Mouse (Mus musculus) heart, postnatal 0 days (tissue): Measurements from ENCODE around the gene Fzd2. TPM values are rescaled to one million over a fixed set of nuclear protein-coding genes. Genes with fewer than 3 reads are reported as not detected.
"Not testable (repeated sequence)": the region's sequence is repeated elsewhere in the genome, so short reads cannot be mapped to it uniquely, and the experiment has no call there.

Source experiments
- ATAC-seq: fragments of 200-750 bp; cut with Nextera tagmentation; 2 replicates; pipeline ENCODE4 v1.8.0; 2017; ENCODE audit warnings: low read depth, moderate number of reproducible peaks, moderate library complexity; ENCODE audit not compliant: insufficient read depth
- DNase-seq: peaks from one replicate; pipeline ENCODE4 v3.0.0-alpha.2; 2016; ENCODE audit warnings: low spot score
- H3K27ac ChIP-seq: fragments of 300-500 bp; sonication (generic); 2 replicates; pipeline ENCODE4 v1.5.1; 2014; ENCODE audit warnings: low read depth, mild to moderate bottlenecking
- H3K27me3 ChIP-seq: fragments of 300-500 bp; sonication (generic); 2 replicates; pipeline ENCODE4 v1.6.1; 2014; ENCODE audit warnings: low read length, mixed read lengths; ENCODE audit not compliant: control insufficient read depth, insufficient read depth
- H3K36me3 ChIP-seq: fragments of 300-500 bp; sonication (generic); replicated peaks from 2 replicates; pipeline ENCODE4 v1.6.1; 2014; ENCODE audit warnings: low read length, mixed read lengths; ENCODE audit not compliant: control insufficient read depth, insufficient read depth
- H3K4me1 ChIP-seq: fragments of 300-500 bp; sonication (generic); 2 replicates; pipeline ENCODE4 v1.6.1; 2014; ENCODE audit warnings: antibody characterized with exemption; ENCODE audit not compliant: control insufficient read depth, insufficient read depth
- H3K4me2 ChIP-seq: fragments of 300-500 bp; sonication (generic); 2 replicates; pipeline ENCODE4 v1.6.1; 2014; ENCODE audit warnings: low read depth, mild to moderate bottlenecking, low read length, moderate library complexity
- H3K4me3 ChIP-seq: fragments of 300-500 bp; sonication (generic); 2 replicates; pipeline ENCODE4 v1.5.1; 2014; ENCODE audit warnings: low read depth, low read length
- H3K9ac ChIP-seq: fragments of 300-500 bp; sonication (generic); replicated peaks from 2 replicates; pipeline ENCODE4 v1.6.1; 2014; ENCODE audit warnings: low read depth, low read length, mixed read lengths
- H3K9me3 ChIP-seq: fragments of 300-500 bp; sonication (generic); replicated peaks from 2 replicates; pipeline ENCODE4 v1.6.1; 2016; ENCODE audit warnings: low read length; ENCODE audit not compliant: control insufficient read depth
- CTCF ChIP-seq: IDR thresholded peaks from 2 replicates; pipeline ENCODE4 v1.5.1; 2016; ENCODE audit warnings: antibody characterized with exemption, control low read depth, low read depth
- EP300 ChIP-seq: IDR thresholded peaks from 2 replicates; pipeline ENCODE4 v1.6.1; 2016; ENCODE audit warnings: antibody characterized with exemption, low read depth
- WGBS: fragments of 180-500 bp; shearing (Covaris S2); extraction: QIAGEN DNeasy Blood & Tissue Kit; methylation state at CpG from one replicate; pipeline ENCODE4 v1.1.7; 2014; 5-methylcytosine and 5-hydroxymethylcytosine counted together
- polyA plus RNA-seq: library from polyadenylated mRNA; unstranded; fragments of >200 nt; fragmentation: Nextera tagmentation; extraction: Ambion mirVana; gene quantifications from 2 replicates; pipeline ENCODE4 v1.2.1, GENCODE M21; 2015
- total RNA-seq: library from RNA; depleted of rRNA; stranded (reverse); fragments of >200 nt; gene quantifications from 2 replicates; pipeline ENCODE4 v1.2.3, GENCODE M21; 2014; ENCODE audit warnings: low replicate concordance

Gene Fzd2
- total and polyA plus RNA-seq, 2 experiments from 2014 or later: 7.0 to 47.1 TPM

DNA sequence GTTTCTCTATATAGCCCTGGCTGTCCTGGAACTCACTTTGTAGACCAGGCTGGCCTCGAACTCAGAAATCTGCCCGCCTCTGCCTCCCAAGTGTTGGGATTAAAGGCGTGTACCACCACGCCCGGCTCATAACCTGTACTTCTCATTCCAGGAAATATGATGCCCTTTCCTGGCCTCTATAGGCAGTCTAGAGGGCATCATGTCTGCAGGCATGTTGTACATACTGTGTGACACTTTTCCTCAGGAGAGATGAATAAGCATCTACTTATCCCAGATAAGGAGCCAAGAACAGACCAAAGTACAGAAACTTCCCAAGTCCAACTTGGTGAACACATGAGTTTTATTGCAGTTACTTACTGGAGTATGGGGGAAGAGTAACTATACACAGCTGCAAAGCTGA lies 45.5 kb upstream of the Fzd2 start:
- 86% methylated on average over 4 of the region's 5 CpGs for WGBS
- no peak for ATAC-seq
- H3K9ac ChIP-seq: no peak overlapping the region
- no peak for TF ChIP-seq CTCF
- TF ChIP-seq EP300: no peak
- no peak overlapping the region for H3K4me3 ChIP-seq
- no peak for DNase-seq
- H3K4me1 ChIP-seq: peaks cover 12% of the 10 kb centered on the region
- H3K9me3 ChIP-seq: no peaks in the 10 kb centered on the region
- no peak overlapping the region for H3K27ac ChIP-seq
- H3K36me3 ChIP-seq: no peaks in the 10 kb centered on the region
- H3K27me3 ChIP-seq: no peaks in the 10 kb centered on the region
- H3K4me2 ChIP-seq: no peak overlapping the region

- DNase-seq, H3K4me1 ChIP-seq, H3K9me3 ChIP-seq, H3K27me3 ChIP-seq, H3K4me3 ChIP-seq, H3K9ac ChIP-seq, ATAC-seq, H3K36me3 ChIP-seq: not testable (repeated sequence)
- WGBS: 34% methylated on average over 14 of the region's 14 CpGs
- peak overlapping the region; percentile 60 for H3K27ac ChIP-seq
- H3K4me2 ChIP-seq: peak overlapping the region; percentile 15; the same call in 1 of the 2 replicates
Measured at GRCm38 (mm10) chr11:102564952-102565671, 39.1 kb upstream of the Fzd2 start.

DNA sequence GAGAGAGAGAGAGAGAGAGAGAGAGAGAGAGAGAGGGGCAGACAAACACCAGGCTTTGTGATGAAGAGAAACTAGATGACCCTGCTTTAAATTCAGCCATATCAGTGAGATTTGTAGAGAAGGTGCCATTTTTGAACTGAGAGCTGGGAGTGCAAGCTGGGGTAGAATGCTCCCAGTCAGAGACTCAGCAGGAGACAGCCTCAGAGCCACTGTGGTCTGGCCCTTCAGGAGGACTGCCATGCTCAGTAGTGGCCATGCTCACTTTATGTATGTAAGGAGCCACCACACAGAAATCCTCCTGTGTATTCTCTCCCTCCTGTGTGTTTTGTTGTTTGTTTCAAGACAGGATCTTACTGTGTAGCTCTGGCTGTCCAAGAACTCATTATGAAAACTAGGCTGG lies 38.5 kb upstream of the Fzd2 start:
- H3K4me1 ChIP-seq: no peaks in the 10 kb centered on the region
- no peak overlapping the region for H3K4me3 ChIP-seq
- H3K27me3 ChIP-seq: no peaks in the 10 kb centered on the region
- ATAC-seq (no peak), DNase-seq (no peak)
- TF ChIP-seq CTCF: no peak
- no peak for TF ChIP-seq EP300
- H3K4me2 ChIP-seq: peak overlapping the region; percentile 4; the same call in 1 of the 2 replicates
- peak overlapping the region; percentile 60 for H3K27ac ChIP-seq
- no peaks in the 10 kb centered on the region for H3K36me3 ChIP-seq
- no peak overlapping the region for H3K9ac ChIP-seq
- H3K9me3 ChIP-seq: no peaks in the 10 kb centered on the region

GRCm38 (mm10) chr11:102566290-102566689 lies 37.9 kb upstream of the Fzd2 start:
- DNase-seq (no peak), ATAC-seq (no peak)
- Histone ChIP-seq H3K27ac (no peak overlapping the region), H3K9ac (no peak overlapping the region), H3K27me3 (no peaks in the 10 kb centered on the region), H3K4me1 (no peaks in the 10 kb centered on the region), H3K4me2 (no peak overlapping the region), H3K9me3 (no peaks in the 10 kb centered on the region), H3K4me3 (no peak overlapping the region), H3K36me3 (no peaks in the 10 kb centered on the region)
- WGBS: 96% methylated on average over 1 of the region's 1 CpGs
- no peak for TF ChIP-seq EP300
- no peak for TF ChIP-seq CTCF

DNA sequence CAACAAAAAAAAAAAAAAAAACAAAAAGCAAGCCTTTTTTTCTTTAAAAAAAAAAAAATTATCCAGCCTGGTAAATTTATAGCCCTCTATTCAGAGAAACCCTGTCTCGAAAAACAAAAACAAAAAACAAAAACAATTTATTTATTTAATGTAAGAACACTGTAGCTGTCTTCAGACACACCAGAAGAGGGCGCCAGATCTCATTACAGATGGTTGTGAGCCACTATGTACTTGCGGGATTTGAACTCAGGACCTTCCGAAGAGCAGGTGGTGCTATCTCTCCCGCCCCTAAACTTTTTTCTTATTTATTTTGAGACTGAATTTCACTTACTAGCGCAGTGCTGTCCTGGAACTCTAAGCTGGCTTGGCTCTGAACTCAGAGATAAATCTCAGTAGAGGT lies 37.0 kb upstream of the Fzd2 start:
- Histone ChIP-seq H3K27ac (no peak overlapping the region), H3K36me3 (no peaks in the 10 kb centered on the region), H3K27me3 (no peaks in the 10 kb centered on the region), H3K4me1 (no peaks in the 10 kb centered on the region), H3K9ac (no peak overlapping the region), H3K9me3 (no peaks in the 10 kb centered on the region), H3K4me2 (no peak overlapping the region), H3K4me3 (no peak overlapping the region)
- TF ChIP-seq EP300: no peak
- no peak for TF ChIP-seq CTCF
- no peak for DNase-seq
- ATAC-seq: no peak
- WGBS: 88% methylated on average over 6 of the region's 6 CpGs

GRCm38 (mm10) chr11:102567723-102568122 lies 36.5 kb upstream of the Fzd2 start:
- H3K36me3 ChIP-seq: no peaks in the 10 kb centered on the region
- no peak overlapping the region for H3K9ac ChIP-seq
- no peak for TF ChIP-seq CTCF
- TF ChIP-seq EP300: no peak
- H3K27me3 ChIP-seq: no peaks in the 10 kb centered on the region
- no peak overlapping the region for H3K27ac ChIP-seq
- DNase-seq (no peak), ATAC-seq (no peak)
- H3K4me2 ChIP-seq: no peak overlapping the region
- no peaks in the 10 kb centered on the region for H3K9me3 ChIP-seq
- no peaks in the 10 kb centered on the region for H3K4me1 ChIP-seq
- WGBS: 97% methylated on average over 15 of the region's 15 CpGs
- no peak overlapping the region for H3K4me3 ChIP-seq
